Mouse (Mus musculus) kidney, adult 2 months (tissue): ENCODE data around the gene Plxnb2.

Experiments used
- CTCF ChIP-seq: fragments of 200-500 bp; conservative IDR thresholded peaks from 2 replicates; pipeline ENCODE4 v1.5.1; 2011; ENCODE audit warnings: low read depth, mild to moderate bottlenecking, control low read depth, low read length, moderate library complexity, mixed read lengths; ENCODE audit not compliant: insufficient read depth, insufficient read length
- POLR2A ChIP-seq: fragments of 200-500 bp; IDR thresholded peaks from one replicate; pipeline ENCODE4 v1.6.1; 2011; ENCODE audit warnings: low read depth, low read length, control low read depth

GRCm38 (mm10) chr15:89211716-89212461, 31.3 kb upstream of the Plxnb2 start:
- no peak for TF ChIP-seq POLR2A
- TF ChIP-seq CTCF, result no peak
